Mouse (Mus musculus): ENCODE data around the gene S100a3.

S100a3 gene

DNA sequence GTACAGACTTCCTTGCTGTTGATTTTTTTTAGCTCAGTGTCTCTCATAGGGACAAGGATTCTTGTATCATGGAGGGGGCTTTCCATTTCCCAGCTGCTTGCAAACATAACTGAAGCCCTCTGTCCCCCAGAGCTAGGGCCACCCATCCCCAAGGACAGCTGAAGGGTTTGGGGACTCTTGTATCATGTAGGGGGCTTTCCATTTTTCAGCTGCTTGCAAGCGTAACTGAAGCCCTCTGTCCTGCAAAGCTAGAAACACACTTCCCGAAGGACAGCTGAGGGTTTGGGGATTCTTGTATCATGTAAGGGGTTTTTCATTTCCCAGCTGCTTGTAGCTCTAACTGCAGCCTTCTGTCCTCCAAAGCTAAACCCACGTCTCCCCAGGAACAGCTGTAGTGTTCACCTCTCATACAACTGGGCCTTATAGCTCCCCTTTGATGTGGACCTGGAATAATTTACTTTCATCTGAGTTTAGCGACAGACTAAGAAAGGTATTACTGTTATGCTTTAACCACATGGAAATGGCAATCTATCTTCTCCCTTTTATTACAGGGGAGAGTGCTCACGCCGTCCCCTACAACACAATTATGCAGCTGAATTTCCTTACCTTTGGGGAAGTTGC lies at the start of gene S100a3:
Gene S100a3, plus strand, starts transcription at position 571 of the 621 bp plus-strand sequence.
- DNase-seq (ENCODE audit: low spot score in 2 of 2): no peak

DNA sequence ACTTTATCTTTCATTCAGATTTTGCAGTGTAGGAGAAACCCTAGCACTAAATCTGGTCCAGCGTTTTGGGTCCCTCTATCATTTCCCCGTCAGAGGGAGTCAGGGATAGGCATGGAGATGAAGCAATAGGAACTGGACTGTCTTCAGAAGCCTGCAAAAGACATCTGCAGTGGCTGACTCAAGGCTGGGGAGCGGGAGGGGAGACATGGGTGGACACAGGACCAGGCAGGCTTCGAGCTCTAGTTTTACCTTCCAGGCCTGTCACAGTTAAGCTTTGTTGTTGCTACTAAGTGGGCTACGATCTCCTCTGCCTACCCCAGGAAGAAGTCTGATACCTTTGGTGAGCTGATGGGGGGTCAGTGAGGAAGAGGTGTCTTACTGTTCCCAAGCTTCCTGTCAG lies 48.1 kb upstream of the S100a3 start:
- no peak for DNase-seq (ENCODE audit: low spot score in 2 of 2)

- DNase-seq (ENCODE audit: low spot score in 2 of 2): no peak
Measured at GRCm38 (mm10) chr3:90512948-90513642, 47.3 kb upstream of the S100a3 start.

DNA sequence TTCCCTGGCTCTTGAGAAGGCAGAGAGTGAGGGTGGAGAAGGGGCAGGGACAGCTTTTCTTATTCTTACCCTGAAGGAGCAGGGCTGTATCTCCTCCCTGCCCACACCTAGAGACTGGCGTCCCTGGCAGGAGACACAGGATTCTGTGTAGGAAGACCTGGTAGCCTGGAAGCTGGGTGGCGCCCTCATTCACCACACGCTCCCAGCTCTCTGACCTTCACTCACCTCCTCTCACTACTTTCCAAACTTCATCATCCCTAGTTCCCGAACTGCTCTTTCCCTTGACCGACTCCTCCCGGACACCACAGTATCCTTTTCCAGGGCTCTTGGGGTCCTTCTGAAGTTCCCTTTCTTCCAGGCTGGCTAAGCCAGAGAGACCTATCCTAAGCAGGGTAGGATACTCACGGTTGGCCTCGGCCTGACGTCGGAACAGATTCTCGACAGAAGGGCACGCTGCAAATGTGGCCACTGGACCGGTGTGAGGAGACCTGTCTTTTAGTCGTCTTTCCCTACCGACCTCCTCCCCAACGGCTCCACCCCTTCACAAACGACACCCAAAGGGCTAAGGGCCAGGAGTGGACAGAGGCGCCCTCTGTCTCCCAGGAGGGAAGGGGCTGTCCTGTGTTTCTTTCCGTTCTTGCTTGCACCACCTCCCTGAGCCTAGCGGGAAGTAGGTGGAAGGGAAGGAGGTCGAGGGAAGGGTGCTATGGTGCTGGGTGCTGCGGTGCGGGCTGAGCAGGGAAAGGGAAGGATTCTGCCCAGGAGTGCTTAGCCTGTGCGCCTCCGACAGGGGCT lies 46.4 kb upstream of the S100a3 start, which contains the start of the genes S100a1 and S100a13:
Gene S100a1, minus strand, starts transcription at position 597 of the 795 bp plus-strand sequence.
Gene S100a13, plus strand, starts transcription at position 640 of the 795 bp plus-strand sequence.
- DNase-seq (ENCODE audit: low spot score in 2 of 2): peak; percentile 32 to 47

- DNase-seq (ENCODE audit: low spot score in 2 of 2): peak; percentile 69 to 70
Measured at GRCm38 (mm10) chr3:90514691-90515090, 45.7 kb upstream of the S100a3 start.

DNA sequence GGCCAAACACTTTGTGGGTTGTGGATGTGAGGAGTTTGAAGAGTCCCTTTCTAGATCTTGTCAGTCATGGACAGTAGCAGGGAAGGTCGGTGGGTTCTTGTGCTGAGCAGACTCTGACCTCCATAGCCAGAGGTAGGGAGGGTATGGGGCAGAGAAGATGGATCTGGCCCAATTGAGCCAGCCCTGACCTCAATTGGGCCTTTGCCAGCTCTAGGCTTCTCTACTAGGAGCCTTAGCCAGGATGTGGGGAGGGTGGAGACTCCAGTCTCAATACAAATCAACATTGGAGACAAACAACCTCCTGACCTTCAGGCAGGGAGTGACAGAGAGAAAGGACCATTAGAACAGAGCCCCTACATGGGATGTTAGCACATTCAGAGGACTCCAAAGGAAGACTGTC lies 45.1 kb upstream of the S100a3 start:
- no peak for DNase-seq (ENCODE audit: low spot score in 2 of 2)

DNA sequence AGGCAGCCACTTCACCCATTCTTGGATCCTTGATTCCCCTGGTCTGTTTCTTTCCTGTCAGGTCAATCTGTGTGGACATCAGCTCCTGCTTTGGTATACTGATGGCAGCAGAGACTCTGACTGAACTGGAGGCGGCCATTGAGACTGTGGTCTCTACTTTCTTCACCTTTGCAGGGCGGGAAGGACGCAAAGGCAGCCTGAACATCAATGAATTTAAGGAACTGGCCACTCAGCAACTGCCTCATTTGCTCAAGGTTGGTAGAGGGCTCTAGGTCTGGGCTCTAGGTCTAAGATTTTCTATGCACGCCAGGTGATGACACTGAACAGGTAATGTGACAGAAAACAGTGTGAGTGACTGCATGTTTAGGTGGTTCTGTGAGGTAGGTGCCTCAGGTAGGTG lies 44.6 kb upstream of the S100a3 start:
- DNase-seq (ENCODE audit: low spot score in 2 of 2): no peak

- no peak for DNase-seq (ENCODE audit: low spot score in 2 of 2)
Measured at GRCm38 (mm10) chr3:90517711-90518110, 42.7 kb upstream of the S100a3 start.

DNA sequence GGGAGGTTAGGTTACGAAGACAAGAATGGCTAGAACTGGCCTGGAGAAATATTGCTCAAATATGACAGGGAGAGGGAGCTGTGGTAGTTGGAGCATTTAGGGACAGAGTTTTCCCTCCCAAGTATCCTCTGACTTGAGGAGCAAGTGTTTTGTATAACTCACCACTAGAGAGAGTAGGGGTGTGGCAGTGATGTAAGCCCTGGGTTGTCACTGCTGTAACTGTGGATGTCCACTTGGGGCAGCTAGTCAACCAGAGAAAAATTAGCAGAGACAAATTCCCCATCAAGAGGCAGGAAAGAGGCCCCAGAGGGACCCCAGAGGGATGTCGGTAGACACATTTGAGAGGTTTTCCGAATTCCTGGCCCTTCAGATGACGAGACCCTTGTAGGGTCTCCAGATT lies 35.0 kb upstream of the S100a3 start:
- peak in 1 of 2 experiments; percentile 33 for DNase-seq (ENCODE audit: low spot score in 2 of 2)

DNA sequence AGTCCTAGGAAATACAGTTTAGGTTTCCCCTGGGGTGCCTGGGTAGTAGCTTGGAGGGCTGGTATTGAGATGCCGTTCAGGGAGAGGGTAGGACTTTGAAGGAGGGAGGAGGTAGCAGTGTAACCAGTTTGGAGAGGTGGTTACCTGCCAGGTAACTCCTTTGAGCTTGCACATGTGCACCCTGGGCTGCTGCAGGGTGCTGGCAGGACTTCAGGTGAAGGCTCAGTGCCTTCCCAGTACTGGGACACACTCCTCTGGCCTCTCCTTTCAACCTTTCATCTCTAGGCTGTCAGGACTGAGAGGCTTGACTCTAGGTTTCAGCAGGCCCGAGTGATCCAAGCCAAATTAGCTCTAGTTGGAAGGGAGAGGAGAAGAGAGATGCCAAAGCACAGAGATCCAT lies 34.3 kb upstream of the S100a3 start:
- DNase-seq (ENCODE audit: low spot score in 2 of 2): no peak

- peak in 1 of 2 experiments; percentile 32 for DNase-seq (ENCODE audit: low spot score in 2 of 2)
Measured at GRCm38 (mm10) chr3:90526580-90526979, 33.8 kb upstream of the S100a3 start, which contains the start of gene S100a14. Gene S100a14 (plus strand): TSS chr3:90526856.

DNA sequence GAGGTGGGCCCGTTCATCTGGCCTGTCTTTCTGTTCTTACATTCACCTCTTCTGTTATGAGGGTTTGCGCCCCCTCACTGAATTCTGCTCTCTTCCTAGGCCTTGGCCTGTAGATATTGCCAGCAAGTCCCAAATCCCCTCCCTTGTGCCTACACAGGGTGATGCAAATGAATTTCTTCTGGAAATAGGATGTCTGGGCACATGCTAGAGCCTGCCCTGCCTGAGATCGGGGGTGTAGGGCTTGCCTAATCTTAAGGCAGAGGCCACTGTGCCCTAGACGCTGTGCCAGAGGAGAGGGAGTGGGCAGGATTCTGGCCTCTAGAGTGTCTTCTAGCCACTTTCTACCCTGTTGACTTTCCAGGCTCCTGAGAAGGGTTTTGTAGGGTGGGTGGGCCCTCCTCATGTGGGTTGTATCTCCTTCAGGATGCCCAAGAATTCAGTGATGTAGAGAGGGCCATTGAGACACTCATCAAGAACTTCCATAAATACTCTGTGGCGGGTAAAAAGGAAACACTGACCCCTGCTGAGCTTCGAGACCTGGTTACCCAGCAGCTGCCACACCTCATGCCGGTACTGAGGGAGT lies 33.0 kb upstream of the S100a3 start:
- DNase-seq (ENCODE audit: low spot score in 2 of 2): no peak

DNA sequence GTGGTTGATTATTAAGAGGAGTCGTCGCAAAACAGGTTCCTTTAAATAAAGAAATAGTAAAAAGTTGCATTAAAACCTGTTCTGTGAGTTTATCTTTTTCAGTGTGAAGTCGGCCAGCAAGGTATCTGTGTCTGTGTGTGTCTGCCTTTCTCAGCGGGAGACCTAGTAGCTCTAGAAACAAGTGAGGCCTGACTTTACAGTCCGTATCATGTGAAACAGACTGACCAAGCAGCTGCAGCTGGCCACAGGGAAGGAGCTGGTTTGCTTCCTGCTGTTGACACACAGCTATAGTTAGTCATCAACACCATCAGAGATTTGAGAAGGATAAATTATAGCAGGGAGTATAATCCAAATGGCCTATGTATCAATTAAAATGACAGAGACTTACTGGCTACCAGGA lies 28.7 kb upstream of the S100a3 start:
- no peak for DNase-seq (ENCODE audit: low spot score in 2 of 2)

GRCm38 (mm10) chr3:90535446-90535845 lies 24.9 kb upstream of the S100a3 start:
- no peak for DNase-seq (ENCODE audit: low spot score in 2 of 2)

- no peak for DNase-seq (ENCODE audit: low spot score in 2 of 2)
Measured at GRCm38 (mm10) chr3:90537141-90537904, 23.1 kb upstream of the S100a3 start, which contains the start of gene S100a16. Gene S100a16 (plus strand): TSS chr3:90537254.

- no peak for DNase-seq (ENCODE audit: low spot score in 2 of 2)
Measured at GRCm38 (mm10) chr3:90537905-90538296, 22.5 kb upstream of the S100a3 start.

DNA sequence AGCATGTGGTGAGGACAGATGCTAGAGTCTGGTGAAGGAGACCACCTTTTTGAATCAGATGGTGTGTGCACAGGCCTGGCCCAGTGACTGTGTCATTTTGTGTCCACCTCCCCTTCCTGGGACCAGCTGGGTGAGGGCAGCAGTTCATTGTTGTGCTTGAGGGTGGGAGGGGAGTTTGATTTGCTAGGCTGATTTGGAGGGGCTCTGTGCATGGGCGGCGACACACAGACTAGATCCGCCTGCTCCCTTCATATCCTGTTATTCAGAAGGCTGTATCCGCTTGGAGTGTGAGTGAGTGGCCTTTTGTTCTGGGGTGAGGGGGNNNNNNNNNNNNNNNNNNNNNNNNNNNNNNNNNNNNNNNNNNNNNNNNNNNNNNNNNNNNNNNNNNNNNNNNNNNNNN lies 19.5 kb upstream of the S100a3 start:
- DNase-seq (ENCODE audit: low spot score in 2 of 2): no peak

DNA sequence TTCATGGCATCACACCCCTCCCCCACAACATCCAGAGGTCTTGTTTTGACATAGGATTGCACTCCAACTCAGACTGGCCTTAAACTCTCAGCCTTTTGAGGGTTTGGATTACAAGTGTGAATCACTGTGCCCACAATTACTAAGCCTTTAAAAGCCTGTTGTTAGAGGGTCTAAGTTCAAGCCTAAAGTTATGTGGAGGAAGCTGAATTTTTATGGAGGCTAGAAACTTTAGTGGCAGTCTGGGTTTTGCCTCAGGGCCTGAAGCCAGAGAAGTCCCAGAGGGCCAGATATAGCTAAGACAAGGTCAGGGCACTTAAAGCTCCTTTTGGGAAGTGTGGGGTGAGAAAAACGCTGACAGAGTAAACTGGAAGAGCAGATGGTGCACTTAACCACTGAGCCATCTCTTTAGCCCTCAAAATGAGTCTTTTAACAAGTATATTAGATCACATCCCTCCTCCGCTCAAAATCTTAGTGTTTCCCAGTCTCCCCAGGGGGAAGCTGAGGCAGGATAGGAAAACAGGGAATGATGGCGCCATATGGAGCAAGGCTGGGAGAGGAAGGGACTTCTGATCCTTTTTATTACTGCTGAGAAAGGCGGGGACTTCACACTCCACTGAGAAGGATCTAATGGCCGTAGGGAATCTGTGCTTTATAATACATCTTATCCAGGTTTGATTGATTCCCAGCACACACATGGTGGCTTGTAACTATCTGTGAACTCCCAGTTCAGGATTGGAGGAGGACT lies 10.5 kb upstream of the S100a3 start:
- no peak for DNase-seq (ENCODE audit: low spot score in 2 of 2)

GRCm38 (mm10) chr3:90550421-90550790 lies 10.0 kb upstream of the S100a3 start:
- no peak for DNase-seq (ENCODE audit: low spot score in 2 of 2)

DNA sequence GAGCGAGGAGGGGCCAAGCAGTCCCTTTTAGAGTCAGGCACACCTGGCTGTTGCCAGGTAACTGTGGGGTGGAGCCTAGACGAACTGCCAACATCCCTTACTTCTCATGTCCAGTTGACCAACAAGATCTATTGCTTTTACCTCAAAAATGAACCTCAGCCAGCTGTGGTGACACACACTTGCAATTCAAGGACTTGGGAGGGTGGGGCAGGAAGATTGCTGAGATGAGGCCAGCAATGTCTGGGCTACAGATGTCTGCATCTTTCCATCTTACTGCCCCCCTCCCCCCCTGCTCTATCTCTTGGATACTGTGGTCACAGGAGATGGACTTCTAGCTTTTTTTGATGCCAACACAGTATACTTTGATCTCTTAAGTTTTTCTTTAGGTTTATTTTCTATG lies 8.1 kb upstream of the S100a3 start:
- DNase-seq (ENCODE audit: low spot score in 2 of 2): no peak

DNA sequence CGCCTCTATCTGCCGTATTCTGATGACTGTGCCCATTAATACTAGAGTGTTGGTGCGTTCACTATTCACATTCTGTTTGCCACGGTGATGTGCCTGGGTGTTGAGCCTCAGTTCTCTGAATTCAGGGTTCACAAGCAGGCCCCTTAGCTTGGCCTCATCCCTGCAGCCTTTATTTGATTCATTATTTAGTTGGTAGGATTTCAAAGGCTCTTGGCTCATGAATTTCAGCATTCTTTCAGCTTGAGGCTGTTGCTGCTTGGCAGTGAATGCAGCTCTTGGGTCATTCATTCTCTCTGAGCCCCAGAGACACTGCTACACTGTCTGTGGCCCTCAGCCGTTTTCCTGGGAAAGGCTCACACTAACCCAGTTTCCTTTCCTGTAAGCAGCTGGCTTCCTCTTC lies 4.4 kb upstream of the S100a3 start:
- DNase-seq (ENCODE audit: low spot score in 2 of 2): no peak
